Mouse (Mus musculus): ENCODE results near the gene Metap1d.

The Metap1d gene

GRCm38 (mm10) chr2:71524763-71525162 lies 71.7 kb downstream of the Metap1d start:
- in situ Hi-C loops (cut with MboI, MseI) = no loop called here

- in situ Hi-C loops (cut with MboI, MseI) = no loop called here
These were observed 73.7 kb downstream of the Metap1d start for GRCm38 (mm10) chr2:71526595-71527322.

GRCm38 (mm10) chr2:71527323-71528013 lies 74.4 kb downstream of the Metap1d start:
- in situ Hi-C loops (cut with MboI, MseI) = no loop called here

GRCm38 (mm10) chr2:71528014-71528713 lies 75.1 kb downstream of the Metap1d start, which contains the start of gene Dlx1:
TSS of gene Dlx1 (plus strand) at chr2:71528113.
- in situ Hi-C loops (cut with MboI, MseI) = no loop called here

- in situ Hi-C loops (cut with MboI, MseI) = no loop called here
These were observed 75.8 kb downstream of the Metap1d start for GRCm38 (mm10) chr2:71528714-71529510.

GRCm38 (mm10) chr2:71529511-71530351 lies 76.7 kb downstream of the Metap1d start:
- in situ Hi-C loops (cut with MboI, MseI) = no loop called here

GRCm38 (mm10) chr2:71530391-71531123 lies 77.5 kb downstream of the Metap1d start:
- in situ Hi-C loops (cut with MboI, MseI) = no loop called here

- in situ Hi-C loops (cut with MboI, MseI) = no loop called here
These were observed 78.1 kb downstream of the Metap1d start for GRCm38 (mm10) chr2:71531124-71531590.

GRCm38 (mm10) chr2:71531990-71532970 lies 79.2 kb downstream of the Metap1d start:
- in situ Hi-C loops (cut with MboI, MseI) = no loop called here

- in situ Hi-C loops (cut with MboI, MseI) = no loop called here
These were observed 80.0 kb downstream of the Metap1d start for GRCm38 (mm10) chr2:71533094-71533493.

- in situ Hi-C loops (cut with MboI, MseI) = no loop called here
These were observed 81.4 kb downstream of the Metap1d start for GRCm38 (mm10) chr2:71534242-71535052.

GRCm38 (mm10) chr2:71540611-71541417 lies 87.7 kb downstream of the Metap1d start:
- in situ Hi-C loops (cut with MboI, MseI) = loop anchor here (5.0 kb wide), 1 partner anchor 89 kb away; the partner anchor contains the start of gene Metap1d

GRCm38 (mm10) chr2:71541418-71542226 lies 88.5 kb downstream of the Metap1d start:
- in situ Hi-C loops (cut with MboI, MseI) = loop anchor here (5.0 kb wide), 1 partner anchor 89 kb away; the partner anchor contains the start of gene Metap1d

- in situ Hi-C loops (cut with MboI, MseI) = loop anchor here (5.0 kb wide), 1 partner anchor 90 kb away; the partner anchor contains the start of gene Metap1d
These were observed 89.2 kb downstream of the Metap1d start for GRCm38 (mm10) chr2:71542227-71542815.

- in situ Hi-C loops (cut with MboI, MseI) = loop anchor here (5.0 kb wide), 1 partner anchor 91 kb away; the partner anchor contains the start of gene Metap1d
These were observed 89.8 kb downstream of the Metap1d start for GRCm38 (mm10) chr2:71542816-71543301.

Data from regulatory T cell (primary cell).